Mouse (Mus musculus) spleen, adult 2 months (tissue): Measurements from ENCODE around the gene Rap1gap2. TPM values are rescaled to one million over a fixed set of nuclear protein-coding genes. Genes with fewer than 3 reads are reported as not detected.
A peak's percentile ranks its signal among the peaks of the same experiment; 100 is the strongest.

ENCODE experiments used
- DNase-seq, 2 experiments: peaks; one replicate each; pipeline versions ENCODE4 v3.0.0 to v3.0.0-alpha.2; 2012 to 2021; ENCODE audit warnings: low spot score in 2 of 2, low read depth in 1 of 2
- H3K27ac ChIP-seq: fragments of 200-500 bp; 2 replicates; pipeline ENCODE4 v1.5.1; 2012; ENCODE audit warnings: low read length, inconsistent platforms; ENCODE audit not compliant: insufficient read depth
- H3K27me3 ChIP-seq: fragments of 200-500 bp; 2 replicates; pipeline ENCODE4 v1.6.1; 2012; ENCODE audit warnings: mild to moderate bottlenecking, moderate library complexity, low read length, inconsistent platforms; ENCODE audit not compliant: control insufficient read depth, insufficient read depth
- H3K36me3 ChIP-seq: fragments of 200-500 bp; 2 replicates; pipeline ENCODE4 v1.6.1; 2012; ENCODE audit warnings: mild to moderate bottlenecking, low read length, inconsistent platforms; ENCODE audit not compliant: control insufficient read depth, insufficient read depth
- H3K4me1 ChIP-seq: fragments of 200-500 bp; 2 replicates; pipeline ENCODE4 v1.6.1; 2011; ENCODE audit warnings: inconsistent platforms; ENCODE audit not compliant: control insufficient read depth, insufficient read depth, insufficient read length
- H3K4me3 ChIP-seq: fragments of 200-500 bp; 2 replicates; pipeline ENCODE4 v1.5.1; 2011; ENCODE audit warnings: mild to moderate bottlenecking, inconsistent platforms; ENCODE audit not compliant: insufficient read depth, insufficient read length; ENCODE audit errors: extremely low read depth
- CTCF ChIP-seq: fragments of 200-500 bp; IDR thresholded peaks from 2 replicates; pipeline ENCODE4 v1.5.1; 2011; ENCODE audit warnings: mild to moderate bottlenecking, inconsistent platforms; ENCODE audit not compliant: insufficient read depth, insufficient read length, insufficient replicate concordance; ENCODE audit errors: extremely low read depth
- POLR2A ChIP-seq: fragments of 200-500 bp; IDR thresholded peaks from 2 replicates; pipeline ENCODE4 v1.6.1; 2011; ENCODE audit warnings: low read depth, low read length, inconsistent platforms
- WGBS: fragments of 180-500 bp; shearing (Covaris S2); methylation state at CpG from one replicate; pipeline ENCODE4 v1.1.7; 2018; 5-methylcytosine and 5-hydroxymethylcytosine counted together
- polyA plus RNA-seq: library from polyadenylated mRNA; depleted of rRNA; stranded (reverse); fragments of >200 nt; gene quantifications from 2 replicates; pipeline ENCODE4 v1.2.3, GENCODE M21; 2012

Gene Rap1gap2
- polyA plus RNA-seq, 1 experiment = 11.3 TPM

DNA sequence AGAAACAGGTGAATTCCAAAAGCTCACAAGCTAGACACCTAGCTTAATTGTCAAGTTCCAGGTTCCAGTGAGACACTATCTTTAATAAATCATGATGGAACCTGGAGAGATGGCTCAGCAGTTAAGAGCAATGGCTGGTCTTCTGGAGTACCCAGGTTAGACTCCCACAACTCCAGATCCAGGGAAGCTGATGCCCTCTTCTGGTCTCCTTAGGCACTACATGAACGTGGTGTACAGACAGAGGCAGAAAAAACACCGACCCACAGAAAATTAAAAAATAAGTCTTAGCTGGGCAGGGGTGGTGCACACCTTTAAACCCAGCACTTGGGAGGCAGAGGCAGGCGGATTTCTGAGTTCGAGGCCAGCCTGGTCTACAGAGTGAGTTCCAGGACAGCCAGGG lies 64.5 kb downstream of the Rap1gap2 start:
- no peak overlapping the region for H3K27ac ChIP-seq
- peak in 1 of 2 experiments; percentile 36 for DNase-seq
- no peaks in the 10 kb centered on the region; the same call in 1 of the 2 replicates for H3K4me1 ChIP-seq
- 24% methylated on average over 4 of the region's 4 CpGs for whole genome bisulfite sequencing
- no peak overlapping the region for H3K4me3 ChIP-seq
- TF ChIP-seq POLR2A (no peak), CTCF (peak; percentile 3; the same call in 1 of the 2 replicates)
- no peaks in the 10 kb centered on the region for H3K36me3 ChIP-seq
- H3K27me3 ChIP-seq = no peaks in the 10 kb centered on the region

- 84% methylated on average over 2 of the region's 2 CpGs for WGBS
- no peaks in the 10 kb centered on the region; the same call in 1 of the 2 replicates for H3K4me1 ChIP-seq
- no peak overlapping the region for H3K4me3 ChIP-seq
- no peak for DNase-seq
- no peaks in the 10 kb centered on the region for H3K36me3 ChIP-seq
- no peak for TF ChIP-seq CTCF
- TF ChIP-seq POLR2A = no peak
- no peaks in the 10 kb centered on the region for H3K27me3 ChIP-seq
- H3K27ac ChIP-seq = no peak overlapping the region
Measured at GRCm38 (mm10) chr11:74545560-74545959, 65.2 kb downstream of the Rap1gap2 start.

DNA sequence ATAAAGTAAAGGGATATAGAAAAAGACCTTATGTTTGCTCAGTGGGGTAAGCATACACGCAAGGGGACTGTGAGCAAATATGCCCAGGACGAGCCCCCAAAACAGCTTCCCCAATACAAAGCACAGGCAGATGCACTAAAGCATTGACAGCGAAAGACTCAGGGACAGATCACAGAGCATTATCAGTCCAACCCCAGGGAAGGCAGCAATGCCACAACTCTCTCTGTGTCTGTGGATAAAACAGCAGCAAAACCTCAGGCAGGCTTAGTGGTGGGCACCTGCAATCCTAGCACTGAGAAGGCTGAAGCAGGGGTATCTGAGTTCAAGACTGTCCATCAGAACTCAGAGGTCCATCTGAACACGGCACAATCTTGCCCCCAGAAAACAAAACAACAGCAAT lies 73.4 kb downstream of the Rap1gap2 start:
- 79% methylated on average over 4 of the region's 4 CpGs for WGBS
- H3K36me3 ChIP-seq = no peaks in the 10 kb centered on the region
- no peak for TF ChIP-seq POLR2A
- TF ChIP-seq CTCF = no peak
- H3K4me3 ChIP-seq = no peak overlapping the region
- no peak overlapping the region for H3K27ac ChIP-seq
- no peaks in the 10 kb centered on the region for H3K4me1 ChIP-seq
- no peak for DNase-seq
- no peaks in the 10 kb centered on the region for H3K27me3 ChIP-seq

DNA sequence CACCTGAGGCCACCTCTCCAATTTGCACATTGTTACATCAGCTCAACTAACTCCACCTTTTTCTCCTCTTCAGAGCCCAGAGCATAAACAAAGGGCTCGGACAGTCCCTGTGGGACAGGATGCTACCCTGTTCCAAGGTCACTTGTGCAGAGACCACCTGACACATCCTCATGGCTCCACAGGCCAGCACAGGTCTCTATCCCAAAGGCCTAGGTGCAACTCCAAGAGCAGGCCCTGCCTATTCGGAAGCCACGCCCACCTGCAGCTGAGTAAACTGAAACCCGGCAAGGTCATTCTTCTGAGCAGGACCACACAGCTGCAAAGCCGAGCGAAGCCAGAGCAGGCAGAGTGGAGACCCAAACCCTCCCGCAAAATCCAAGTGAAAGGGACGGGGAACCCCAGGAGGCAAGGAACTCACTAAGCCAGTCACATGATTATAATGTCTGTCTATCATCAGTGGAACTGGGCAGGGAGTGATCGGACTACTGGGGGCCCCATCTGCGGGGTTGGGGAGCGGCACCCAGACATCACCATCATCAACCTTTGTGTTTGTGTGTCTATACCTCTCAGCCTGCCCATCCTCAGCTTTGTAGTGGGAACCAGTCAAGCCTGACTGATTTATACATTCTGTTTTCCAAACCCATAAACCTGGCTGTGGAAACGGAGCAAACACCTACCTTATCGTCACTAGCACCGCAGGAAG lies 74.4 kb downstream of the Rap1gap2 start:
- DNase-seq = no peak

GRCm38 (mm10) chr11:74534380-74534779 lies 76.3 kb downstream of the Rap1gap2 start:
- Histone ChIP-seq H3K27me3 (no peaks in the 10 kb centered on the region), H3K4me1 (no peaks in the 10 kb centered on the region), H3K27ac (no peak overlapping the region), H3K36me3 (no peaks in the 10 kb centered on the region), H3K4me3 (no peak overlapping the region)
- no peak for TF ChIP-seq CTCF
- TF ChIP-seq POLR2A = no peak
- DNase-seq = no peak
- WGBS = 81% methylated on average over 7 of the region's 7 CpGs

More for the DNA sequence above, 74.4 kb downstream of the Rap1gap2 start:
- WGBS = 85% methylated on average over 14 of the region's 14 CpGs
- Histone ChIP-seq H3K4me3 (no peak overlapping the region), H3K36me3 (no peaks in the 10 kb centered on the region), H3K27ac (no peak overlapping the region), H3K27me3 (no peaks in the 10 kb centered on the region), H3K4me1 (no peaks in the 10 kb centered on the region)
- no peak for TF ChIP-seq CTCF
- TF ChIP-seq POLR2A = no peak

DNA sequence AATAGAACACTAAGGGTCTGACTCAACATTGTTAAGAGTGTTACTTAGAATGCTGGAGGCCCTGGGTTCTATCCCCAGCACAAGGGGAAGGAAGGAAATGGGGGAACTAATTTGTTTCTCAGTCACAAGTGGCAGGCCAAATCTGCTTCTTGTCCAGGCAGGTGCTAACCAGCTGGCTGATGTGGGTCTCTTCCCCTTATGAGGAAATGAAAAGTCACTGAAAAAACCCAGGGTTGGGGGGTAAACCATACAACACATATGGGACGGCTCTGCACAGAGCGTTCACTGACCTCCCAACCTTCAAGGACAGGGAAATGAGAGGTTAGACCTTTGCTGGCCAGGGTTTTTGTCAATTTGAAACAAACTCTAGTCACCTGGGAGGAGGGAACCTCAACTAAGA lies 77.7 kb downstream of the Rap1gap2 start:
- no peak for DNase-seq
- H3K27me3 ChIP-seq = no peaks in the 10 kb centered on the region
- H3K4me3 ChIP-seq = no peak overlapping the region
- no peaks in the 10 kb centered on the region for H3K36me3 ChIP-seq
- WGBS = 34% methylated on average over 2 of the region's 2 CpGs
- no peak overlapping the region for H3K27ac ChIP-seq
- TF ChIP-seq CTCF = no peak
- TF ChIP-seq POLR2A = no peak
- no peaks in the 10 kb centered on the region for H3K4me1 ChIP-seq

GRCm38 (mm10) chr11:74532401-74532800 lies 78.3 kb downstream of the Rap1gap2 start:
- 61% methylated on average over 4 of the region's 4 CpGs for WGBS
- no peak for DNase-seq
- Histone ChIP-seq H3K27ac (peak overlapping the region; percentile 22), H3K27me3 (no peaks in the 10 kb centered on the region), H3K36me3 (no peaks in the 10 kb centered on the region), H3K4me3 (no peak overlapping the region), H3K4me1 (no peaks in the 10 kb centered on the region)
- no peak for TF ChIP-seq CTCF
- TF ChIP-seq POLR2A = no peak
